Mouse (Mus musculus): Measurements from ENCODE around the gene Smug1.

The Smug1 gene

GRCm38 (mm10) chr15:103177611-103178041, 10.7 kb upstream of the Smug1 start:
- no peak for DNase-seq (ENCODE audit: low spot score in 2 of 2)

- DNase-seq (ENCODE audit: low spot score in 2 of 2), result peak; percentile 75 to 94
Measured at GRCm38 (mm10) chr15:103176874-103177421, 10.1 kb upstream of the Smug1 start.

- DNase-seq (ENCODE audit: low spot score in 2 of 2), result no peak
Measured at GRCm38 (mm10) chr15:103173251-103173650, 6.4 kb upstream of the Smug1 start.

- DNase-seq (ENCODE audit: low spot score in 2 of 2), result peak in 1 of 2 experiments; percentile 50
Measured at GRCm38 (mm10) chr15:103172537-103172936, 5.6 kb upstream of the Smug1 start.

- no peak for DNase-seq (ENCODE audit: low spot score in 2 of 2)
Measured at GRCm38 (mm10) chr15:103171276-103171675, 4.4 kb upstream of the Smug1 start.

- DNase-seq (ENCODE audit: low spot score in 2 of 2), result no peak
Measured at GRCm38 (mm10) chr15:103170316-103170679, 3.4 kb upstream of the Smug1 start.

- no peak for DNase-seq (ENCODE audit: low spot score in 2 of 2)
Measured at GRCm38 (mm10) chr15:103169612-103170315, 2.9 kb upstream of the Smug1 start.

GRCm38 (mm10) chr15:103168801-103169611, 2.1 kb upstream of the Smug1 start:
- DNase-seq (ENCODE audit: low spot score in 2 of 2), result no peak

GRCm38 (mm10) chr15:103167786-103168185, 894 bp upstream of the Smug1 start:
- DNase-seq (ENCODE audit: low spot score in 2 of 2), result no peak

GRCm38 (mm10) chr15:103165924-103166323, 968 bp downstream of the Smug1 start:
- no peak for DNase-seq (ENCODE audit: low spot score in 2 of 2)

- DNase-seq (ENCODE audit: low spot score in 2 of 2), result peak; percentile 74 to 88
Measured at GRCm38 (mm10) chr15:103165379-103165778, 1.5 kb downstream of the Smug1 start.

GRCm38 (mm10) chr15:103163182-103163919, 3.5 kb downstream of the Smug1 start:
- DNase-seq (ENCODE audit: low spot score in 2 of 2), result peak; percentile 85 to 86

- DNase-seq (ENCODE audit: low spot score in 2 of 2), result no peak
Measured at GRCm38 (mm10) chr15:103157585-103157984, 9.3 kb downstream of the Smug1 start.

- DNase-seq (ENCODE audit: low spot score in 2 of 2), result no peak
Measured at GRCm38 (mm10) chr15:103156890-103157289, 10.0 kb downstream of the Smug1 start.

GRCm38 (mm10) chr15:103155366-103156321, 11.2 kb downstream of the Smug1 start:
- DNase-seq (ENCODE audit: low spot score in 2 of 2), result no peak

GRCm38 (mm10) chr15:103152890-103153610, 13.8 kb downstream of the Smug1 start:
- DNase-seq (ENCODE audit: low spot score in 2 of 2), result no peak

GRCm38 (mm10) chr15:103152371-103152770, 14.5 kb downstream of the Smug1 start:
- DNase-seq (ENCODE audit: low spot score in 2 of 2), result no peak

GRCm38 (mm10) chr15:103147779-103148178, 19.1 kb downstream of the Smug1 start:
- no peak for DNase-seq (ENCODE audit: low spot score in 2 of 2)

GRCm38 (mm10) chr15:103147422-103147690, 19.5 kb downstream of the Smug1 start:
- DNase-seq (ENCODE audit: low spot score in 2 of 2), result no peak

GRCm38 (mm10) chr15:103146627-103147421, 20.1 kb downstream of the Smug1 start:
- no peak for DNase-seq (ENCODE audit: low spot score in 2 of 2)

Data from thymus, postnatal 10 days (tissue).